Mouse (Mus musculus) brain, adult 2 months (tissue): ENCODE results near the gene Nav3.
"Not testable (repeated sequence)": the region's sequence is repeated elsewhere in the genome, so short reads cannot be mapped to it uniquely, and the experiment has no call there.

Experiments
- DNase-seq: peaks from one replicate; pipeline ENCODE4 v3.0.0; 2011; ENCODE audit warnings: low read depth, low spot score

Nav3 gene

GRCm38 (mm10) chr10:110085903-110086302, 370.1 kb downstream of the Nav3 start:
- no peak for DNase-seq

DNA sequence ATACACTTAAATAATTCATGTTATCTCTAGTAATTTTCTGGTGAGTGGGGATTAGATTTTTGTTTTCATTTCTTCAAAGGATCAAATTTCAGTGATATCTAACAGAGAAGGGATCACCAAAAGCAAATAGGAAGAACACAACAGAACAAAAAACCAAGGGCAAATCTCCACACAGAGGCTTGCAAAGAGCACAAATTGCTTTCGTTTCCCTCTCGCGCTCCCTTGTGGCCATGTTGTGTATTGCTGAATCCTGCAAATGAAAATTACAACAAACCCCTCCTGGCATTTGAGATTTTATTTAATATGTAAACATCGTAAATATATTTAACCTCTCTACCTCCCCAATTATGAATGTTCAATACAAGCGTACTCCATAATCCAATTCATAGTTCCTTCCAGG, 370.8 kb downstream of the Nav3 start:
- DNase-seq: peak; percentile 76

- DNase-seq: peak; percentile 43
Measured at GRCm38 (mm10) chr10:110076575-110076974, 379.4 kb downstream of the Nav3 start.

DNA sequence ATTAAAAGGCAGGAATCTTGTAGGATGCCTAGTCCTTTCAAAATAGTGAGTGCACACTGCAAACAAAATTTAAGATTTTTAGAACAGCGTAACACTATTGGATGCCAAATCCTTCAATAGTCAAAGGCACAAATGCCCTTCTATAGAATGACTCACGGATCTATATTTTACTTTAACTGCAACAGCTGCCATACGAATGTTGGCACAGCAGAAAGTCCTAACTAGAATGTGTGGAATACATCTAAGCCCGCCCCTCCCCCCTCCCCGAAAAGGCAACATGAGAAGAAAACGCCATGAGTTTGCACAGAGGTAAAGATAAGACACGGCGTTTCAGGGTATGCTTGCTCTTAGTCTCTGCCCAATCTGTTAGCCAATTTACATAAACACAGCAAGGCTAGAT, 383.6 kb downstream of the Nav3 start:
- peak; percentile 39 for DNase-seq

GRCm38 (mm10) chr10:110061166-110061565, 394.8 kb downstream of the Nav3 start:
- no peak for DNase-seq

DNA sequence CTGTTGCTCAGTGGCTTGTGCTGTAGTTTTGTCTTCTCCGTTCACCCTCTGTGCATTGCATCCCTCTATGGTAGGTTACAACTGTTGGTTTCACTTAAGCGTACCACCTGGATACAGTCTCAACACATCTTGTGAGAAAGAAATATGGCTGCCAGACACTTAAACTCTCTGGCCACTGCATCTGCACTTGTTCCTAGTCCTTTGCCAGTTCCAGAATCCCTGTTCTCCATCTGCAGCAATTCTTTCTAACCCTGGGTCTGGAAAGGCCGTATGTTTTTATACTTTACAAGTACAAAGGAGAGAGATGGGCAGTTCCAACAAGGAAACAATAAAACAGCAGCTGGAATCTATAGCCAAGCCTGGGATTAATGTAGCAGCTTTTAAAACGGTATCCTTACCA, 418.5 kb downstream of the Nav3 start:
- DNase-seq: no peak

- DNase-seq: no peak
Measured at GRCm38 (mm10) chr10:110034582-110035099, 421.4 kb downstream of the Nav3 start.

DNA sequence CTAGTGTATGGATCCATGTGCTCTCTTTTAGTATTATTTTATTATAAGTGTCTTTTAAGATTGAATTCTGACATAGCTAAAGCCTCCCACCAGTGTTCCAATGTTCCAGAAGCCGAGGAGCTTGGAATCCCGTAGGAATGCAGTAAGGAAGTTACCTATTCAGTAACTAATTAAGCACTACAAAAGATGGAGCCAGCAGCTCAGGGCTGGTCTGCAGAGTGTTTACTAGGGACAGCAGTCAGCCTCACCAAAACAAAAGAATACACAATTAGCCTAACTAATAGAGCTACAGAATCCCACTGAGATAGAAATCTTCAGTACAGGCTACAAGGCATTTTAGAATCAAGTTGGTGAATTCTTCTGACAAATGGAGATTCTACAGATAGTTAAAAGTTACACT, 431.1 kb downstream of the Nav3 start:
- not testable (repeated sequence) for DNase-seq

- DNase-seq: no peak
Measured at GRCm38 (mm10) chr10:110022100-110022499, 433.9 kb downstream of the Nav3 start.

DNA sequence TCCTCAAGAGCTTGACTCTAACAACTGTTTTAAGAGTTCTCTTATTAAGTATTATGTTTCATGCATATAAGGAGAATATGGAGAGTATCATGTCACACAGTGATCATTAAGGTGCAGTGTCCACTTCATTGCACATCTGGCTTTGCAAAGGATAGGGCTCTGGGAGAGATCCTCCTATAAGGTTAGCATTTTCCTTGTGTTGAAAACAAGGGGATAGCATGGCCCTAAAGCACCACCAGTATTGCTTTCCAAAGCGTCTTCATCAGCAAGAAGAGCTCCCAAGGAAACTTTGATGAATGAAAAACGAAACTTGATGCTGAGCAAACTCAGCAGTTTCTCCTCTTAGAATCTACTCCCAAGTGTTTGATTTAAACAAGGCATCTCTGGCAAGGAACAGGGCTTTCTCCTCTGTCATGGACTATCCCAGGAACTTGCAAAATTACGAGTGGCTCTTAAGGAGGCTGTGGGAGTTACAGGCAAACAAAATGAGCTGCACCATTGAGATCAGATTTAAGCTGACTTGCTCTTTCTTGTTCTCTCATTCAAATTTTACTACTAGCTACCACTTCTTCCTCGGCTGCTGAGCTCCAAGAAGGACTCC, 436.6 kb downstream of the Nav3 start:
- DNase-seq: no peak

- not testable (repeated sequence) for DNase-seq
Measured at GRCm38 (mm10) chr10:110001328-110001727, 454.7 kb downstream of the Nav3 start.

DNA sequence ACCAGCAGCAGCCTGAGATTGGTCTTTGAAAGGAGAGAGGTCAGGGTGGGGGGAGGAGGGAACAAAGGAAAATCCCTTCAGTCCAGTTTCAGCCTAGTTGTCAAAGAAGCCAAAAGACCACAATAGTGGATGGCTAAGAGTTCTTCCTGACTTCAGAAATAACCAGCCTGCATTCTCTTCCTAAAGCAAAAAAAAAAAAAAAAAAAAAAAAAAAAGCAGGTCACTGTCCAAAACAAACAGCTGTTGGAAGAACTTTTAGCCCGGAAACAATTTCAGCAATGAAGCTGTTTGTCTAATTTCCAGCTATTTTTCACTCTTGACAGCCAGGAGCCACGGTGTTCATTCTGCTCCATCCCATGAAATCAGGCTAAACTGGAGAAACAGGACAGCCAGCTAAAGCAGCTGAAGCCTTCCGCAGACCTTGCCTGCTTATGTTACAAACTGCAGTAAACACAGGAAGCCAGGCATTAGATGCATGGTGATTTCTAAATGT, 455.2 kb downstream of the Nav3 start:
- peak; percentile 13 for DNase-seq

GRCm38 (mm10) chr10:109999904-110000303, 456.1 kb downstream of the Nav3 start:
- no peak for DNase-seq

DNA sequence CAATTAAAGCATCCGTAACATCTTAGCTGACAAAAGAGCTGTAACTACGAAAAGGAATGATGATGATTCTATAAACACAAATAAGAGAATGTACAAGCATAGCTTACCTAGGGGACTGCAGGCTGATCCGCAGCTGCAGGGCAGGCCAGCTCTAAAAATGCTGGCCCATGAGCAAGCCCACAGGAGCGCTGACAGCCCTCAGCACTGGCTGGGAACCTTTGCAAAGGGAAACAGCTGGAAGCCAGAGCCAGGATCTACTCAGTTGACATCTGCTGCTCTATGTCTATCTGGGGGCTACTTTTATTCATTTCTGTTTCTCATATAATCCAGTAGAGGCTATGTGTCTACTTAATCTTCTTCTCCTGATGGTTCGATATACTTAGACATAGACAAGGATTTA, 461.7 kb downstream of the Nav3 start:
- no peak for DNase-seq

DNA sequence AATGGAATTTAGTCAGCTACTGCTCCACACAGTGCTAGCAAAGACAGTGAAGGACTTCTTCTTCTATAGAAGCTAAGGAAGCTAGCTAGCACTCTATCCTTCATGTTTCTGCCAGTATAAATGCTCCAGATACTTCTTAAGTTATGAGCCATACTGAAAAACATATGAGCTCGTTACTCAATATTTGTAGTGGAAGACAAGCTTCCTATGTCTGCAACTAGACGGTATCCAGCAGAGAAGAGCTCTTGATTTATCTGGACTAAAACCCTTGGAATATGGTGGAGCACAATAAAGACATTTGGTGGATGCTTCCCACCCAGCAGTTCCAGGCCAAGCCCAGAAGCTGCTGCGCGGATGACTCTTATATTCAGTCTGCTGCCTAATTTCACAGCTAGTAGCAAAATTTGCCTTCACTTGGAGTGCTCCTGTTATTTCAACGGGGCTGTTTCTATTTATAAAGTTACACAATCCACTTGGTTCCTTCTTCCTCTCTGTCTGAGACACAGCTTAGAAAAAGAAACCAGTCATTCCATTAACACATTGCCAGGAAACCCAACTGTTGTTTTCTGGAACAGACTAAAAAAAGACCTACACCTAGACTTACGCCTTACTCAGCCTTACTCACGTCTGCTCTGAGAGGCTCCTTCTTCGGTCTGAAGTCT, 470.0 kb downstream of the Nav3 start:
- peak; percentile 91 for DNase-seq

GRCm38 (mm10) chr10:109976351-109976750, 479.7 kb downstream of the Nav3 start:
- no peak for DNase-seq

- no peak for DNase-seq
Measured at GRCm38 (mm10) chr10:109974177-109974576, 481.8 kb downstream of the Nav3 start.

DNA sequence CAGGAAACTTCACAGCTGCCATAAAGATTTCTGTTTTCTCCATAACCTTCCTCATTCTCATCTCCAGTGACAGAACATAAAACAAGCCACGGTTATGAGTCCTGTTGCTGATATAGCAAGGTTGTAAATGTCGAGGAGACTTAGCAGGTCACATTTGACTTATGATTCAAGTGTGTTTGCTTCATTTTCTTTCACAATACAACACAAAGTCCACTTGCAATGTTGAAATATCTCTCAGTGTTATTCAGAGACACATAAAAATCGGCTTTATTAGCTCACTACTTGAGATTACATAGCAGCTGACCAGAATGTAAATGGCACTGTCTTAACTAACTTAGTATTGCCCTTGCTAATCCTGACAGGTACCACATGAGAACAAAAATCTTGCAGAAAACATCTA, 482.5 kb downstream of the Nav3 start:
- no peak for DNase-seq

DNA sequence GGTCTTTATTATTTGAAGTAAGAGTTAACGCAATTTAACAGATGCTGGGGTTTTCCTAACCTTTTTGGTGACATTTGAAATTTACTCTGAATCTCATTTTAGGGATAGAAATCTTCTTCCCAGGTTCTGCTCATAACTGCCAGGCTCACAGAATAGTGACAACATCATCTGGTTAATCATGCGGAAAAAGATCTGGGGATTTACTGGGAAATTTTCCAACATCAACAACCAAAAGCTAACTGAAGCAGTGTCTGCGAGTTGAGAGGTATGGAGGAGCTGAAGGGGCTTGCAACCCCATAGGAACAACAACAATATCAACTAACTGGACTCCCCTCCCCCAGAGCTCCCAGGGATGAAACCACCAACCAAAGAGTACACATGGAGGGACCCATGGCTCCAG, 505.7 kb downstream of the Nav3 start:
- peak; percentile 18 for DNase-seq

- DNase-seq: no peak
Measured at GRCm38 (mm10) chr10:109929319-109929622, 526.7 kb downstream of the Nav3 start.

DNA sequence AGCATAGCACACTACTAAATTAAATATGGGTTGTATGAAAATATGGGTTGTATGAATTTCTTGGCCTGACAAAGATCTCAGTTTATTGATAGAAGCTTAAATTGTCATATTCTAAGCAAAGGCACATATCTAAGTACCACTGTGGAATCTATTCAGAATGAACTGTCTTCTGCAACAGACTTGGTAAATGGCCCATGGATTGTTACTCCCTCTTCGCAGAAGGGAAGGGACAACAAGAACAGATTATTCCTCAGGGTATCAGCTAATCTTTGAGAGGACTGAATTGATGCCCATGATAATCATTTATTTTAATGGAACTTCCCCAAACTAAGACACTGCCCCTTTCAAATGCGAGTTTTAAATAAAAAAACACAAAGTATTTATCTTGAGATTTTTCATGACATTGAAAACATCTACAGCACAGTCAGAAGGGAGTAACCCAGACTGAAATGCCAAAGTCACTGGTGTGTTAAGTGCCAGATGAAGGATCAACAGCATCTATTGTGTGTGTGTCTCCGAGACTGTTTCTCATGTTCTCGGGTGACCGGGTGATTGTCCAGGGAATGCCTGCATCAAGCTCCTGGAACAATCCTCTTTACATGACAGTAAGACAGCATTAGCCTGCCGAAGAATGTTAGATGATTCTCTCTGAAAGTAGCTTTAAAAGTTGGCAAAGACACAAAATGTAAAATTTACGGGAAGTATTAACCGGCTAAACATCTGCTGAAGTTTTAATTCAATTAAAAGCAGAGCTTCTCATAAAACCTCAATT, 527.3 kb downstream of the Nav3 start:
- DNase-seq: no peak

- DNase-seq: no peak
Measured at GRCm38 (mm10) chr10:109926149-109926548, 529.9 kb downstream of the Nav3 start.

DNA sequence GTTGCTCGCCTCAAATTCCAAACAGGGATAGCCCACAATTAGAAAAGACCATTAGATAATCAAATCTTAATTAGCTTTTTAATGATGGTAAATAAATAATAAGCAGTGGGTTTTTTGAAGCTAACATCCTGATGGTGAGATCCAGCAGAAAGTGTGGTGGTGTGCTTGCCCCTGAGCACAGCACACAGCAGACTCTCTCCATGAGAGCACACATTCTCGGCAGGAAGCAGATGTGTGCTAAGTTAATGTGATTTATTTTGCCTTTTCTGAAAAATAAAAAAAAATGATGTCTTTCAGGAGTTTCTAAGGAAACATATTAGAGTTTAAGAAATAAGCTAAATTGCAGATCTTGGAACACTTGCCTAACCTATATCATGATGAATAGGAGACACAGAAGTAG, 531.9 kb downstream of the Nav3 start:
- DNase-seq: no peak
